Mouse (Mus musculus) gastrocnemius, postnatal 14 days (tissue): ENCODE data around the gene Vps37b. TPM values are rescaled to one million over a fixed set of nuclear protein-coding genes. Genes with fewer than 3 reads are reported as not detected.
A peak's percentile ranks its signal among the peaks of the same experiment; 100 is the strongest.

Source experiments
- DNase-seq: peaks from one replicate; pipeline ENCODE4 v3.0.0; 2021; ENCODE audit warnings: mixed read lengths
- intact Hi-C: fragments of 180-260 bp; cut with DNase I; formaldehyde crosslinking; loops from one replicate; pipeline ENCODE4 v1.15.1; 2025; ENCODE audit warnings: low total_unique reads
- total RNA-seq, 2 experiments: library from RNA; stranded (reverse); gene quantifications; 2 replicates each; pipeline ENCODE4 v1.2.3; 2021

The Vps37b gene
- total RNA-seq, 2 experiments from 2014 or later = 6.3 to 7.8 TPM

DNA sequence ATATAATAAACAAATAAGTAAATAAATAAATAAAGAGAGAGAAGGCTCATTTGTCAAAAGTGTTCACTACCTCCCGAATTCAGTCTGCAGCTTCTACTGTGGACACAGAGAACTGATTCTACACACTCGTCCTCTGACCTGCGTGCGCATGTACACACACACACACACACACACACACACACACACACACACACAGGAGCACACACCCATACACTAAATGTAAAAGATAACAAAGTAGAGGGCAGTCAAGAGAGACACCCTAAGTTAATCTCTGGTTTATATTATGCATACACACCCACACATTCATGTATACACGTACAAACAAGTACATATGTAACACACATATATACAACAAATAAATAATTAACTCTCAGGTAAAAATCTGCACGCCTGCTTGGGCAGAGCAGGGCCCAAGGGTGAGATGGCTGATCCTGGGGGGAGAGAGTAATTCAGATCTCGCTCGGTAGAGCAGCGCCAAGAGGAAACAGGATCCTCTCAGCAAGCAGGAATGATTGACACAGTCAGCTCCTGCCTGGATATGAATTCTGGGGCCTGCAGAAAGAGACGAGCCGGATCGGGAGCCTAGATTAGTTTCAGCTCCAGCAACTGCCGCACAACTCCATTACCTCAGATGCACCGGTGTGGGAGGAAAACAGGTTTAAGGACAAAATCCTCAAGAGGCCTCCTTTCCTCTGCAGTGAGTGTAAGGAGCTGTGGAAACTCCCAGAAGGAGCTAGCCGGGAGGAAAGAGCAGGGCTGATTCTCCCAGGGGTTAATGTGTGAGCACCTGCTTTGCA lies 17.4 kb upstream of the Vps37b start:
- intact Hi-C loops = loop anchor here (5.0 kb wide), 1 partner anchor 37 kb away; no protein-coding TSS in a partner anchor
- no peak for DNase-seq

DNA sequence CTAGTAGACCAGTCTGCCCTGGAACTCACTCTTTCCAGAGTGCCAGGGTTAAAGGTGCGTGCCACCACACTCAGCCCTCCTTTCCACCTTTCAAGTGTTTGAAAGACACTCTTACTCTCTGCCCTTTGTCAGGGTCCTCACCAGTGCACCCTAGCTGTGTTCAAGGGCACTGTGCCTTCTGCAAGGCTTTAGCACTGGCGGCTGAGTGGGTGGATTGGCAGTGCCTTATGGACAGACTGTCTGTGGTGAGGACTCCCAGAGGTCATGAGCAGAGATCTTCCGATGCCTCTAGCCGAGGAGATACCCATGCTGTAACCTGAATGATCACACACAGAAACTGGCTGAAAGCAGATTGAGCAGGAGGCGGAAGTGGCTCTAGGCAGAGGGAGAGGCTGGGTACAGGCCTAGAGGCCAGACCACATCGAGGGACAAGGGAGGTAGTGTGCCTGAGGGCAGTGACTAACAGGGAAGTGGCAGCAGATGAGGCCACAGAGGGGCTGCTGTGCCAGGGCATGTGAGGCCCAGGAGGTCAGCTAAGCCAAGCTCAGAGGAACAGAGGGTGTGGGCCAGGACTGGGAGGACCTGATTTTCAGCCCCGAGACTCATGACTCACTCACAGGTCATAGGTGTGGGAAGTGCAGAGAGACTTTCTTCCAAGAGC lies 14.8 kb upstream of the Vps37b start:
- intact Hi-C loops = loop anchor here (5.0 kb wide), 1 partner anchor 35 kb away; no protein-coding TSS in a partner anchor
- peak; percentile 34 for DNase-seq

DNA sequence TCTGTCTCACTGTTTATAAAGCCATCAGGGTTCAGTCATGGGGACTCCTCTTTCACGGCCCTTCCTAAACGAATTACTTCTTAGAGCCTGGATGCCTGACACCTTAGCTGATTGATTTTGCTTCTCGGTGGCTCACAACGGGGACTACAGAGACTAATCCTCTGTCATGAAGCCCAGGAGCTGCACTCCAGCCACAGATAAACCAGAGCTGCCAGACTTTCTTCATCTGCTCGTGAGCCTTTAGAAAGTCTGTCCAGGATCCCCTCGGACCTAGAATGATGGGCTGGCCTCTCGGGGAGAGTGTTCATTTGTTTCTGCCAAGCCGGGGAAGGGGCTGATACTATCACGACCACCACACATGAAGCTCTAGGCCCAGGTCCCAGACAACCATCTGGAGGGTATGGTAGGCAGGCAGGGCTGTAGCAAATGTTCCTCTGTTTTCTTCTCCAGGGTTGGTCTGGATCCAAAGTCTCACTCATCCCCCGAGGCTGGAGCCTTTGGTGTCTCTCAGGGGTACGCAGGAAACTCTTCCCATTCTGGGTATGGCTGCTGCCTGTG lies 13.5 kb upstream of the Vps37b start:
- no peak for DNase-seq
- intact Hi-C loops = loop anchor here (5.0 kb wide), 1 partner anchor 33 kb away; no protein-coding TSS in a partner anchor

DNA sequence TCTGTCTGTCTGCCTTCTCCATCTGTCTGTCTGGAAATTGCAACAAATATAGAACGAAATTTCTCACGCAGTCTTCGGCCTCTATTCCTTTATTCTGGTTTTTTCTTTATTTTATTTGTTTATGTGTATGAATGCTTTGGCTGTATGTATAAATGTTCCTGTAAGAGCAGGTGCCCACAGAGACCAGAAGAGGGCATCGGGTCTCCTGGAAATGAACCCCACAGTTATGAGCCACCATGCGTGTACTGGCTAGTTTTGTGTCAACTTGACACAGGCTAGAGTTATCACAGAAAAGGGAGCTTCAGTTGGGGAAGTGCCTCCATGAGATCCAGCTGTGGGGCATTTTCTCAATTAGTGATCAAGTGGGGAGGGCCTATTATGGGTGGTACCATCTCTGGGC lies 11.9 kb upstream of the Vps37b start:
- intact Hi-C loops = no loop called here
- DNase-seq = no peak

DNA sequence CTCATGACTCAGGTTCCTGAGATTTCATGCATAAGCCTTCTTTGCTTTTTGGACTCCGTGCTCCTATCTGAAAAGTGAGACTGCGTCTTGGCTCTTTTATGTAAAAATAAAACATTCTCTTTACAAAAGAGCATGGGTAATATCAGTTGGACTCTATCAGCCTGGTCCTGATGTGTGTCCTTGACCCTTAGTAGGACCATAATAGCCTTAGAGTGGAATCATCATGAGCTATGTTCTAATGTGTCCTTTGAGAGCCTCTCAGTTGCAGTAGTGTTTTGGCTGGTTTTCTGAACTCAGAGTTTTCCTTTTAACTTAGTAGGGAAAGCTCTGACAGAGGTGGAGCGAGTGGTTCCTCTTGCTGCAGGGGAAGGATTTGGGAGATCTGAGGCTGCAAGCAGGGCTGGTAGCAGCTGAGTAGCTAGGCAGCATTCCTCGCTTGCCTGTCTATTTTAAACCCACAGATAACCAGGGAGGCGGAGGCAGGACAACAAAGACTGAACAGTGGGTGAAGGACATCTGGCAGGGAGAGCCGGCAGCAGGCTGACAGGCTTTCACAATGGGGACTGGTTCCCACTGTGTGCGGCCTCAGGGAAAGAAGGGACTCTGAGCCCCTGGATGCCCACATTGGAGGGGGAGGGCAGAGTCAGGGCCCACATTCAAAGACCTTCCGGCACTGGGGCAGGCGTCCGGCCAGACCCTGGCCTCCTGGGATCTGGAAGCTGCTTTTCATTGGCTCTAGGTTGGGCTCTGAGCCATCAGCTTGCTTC lies 11.3 kb upstream of the Vps37b start:
- peak; percentile 56 for DNase-seq

GRCm38 (mm10) chr5:124041097-124041496 lies 9.0 kb upstream of the Vps37b start:
- DNase-seq = no peak
- intact Hi-C loops = no loop called here

More for the DNA sequence above, 11.3 kb upstream of the Vps37b start:
- intact Hi-C loops = no loop called here

- DNase-seq = no peak
- intact Hi-C loops = no loop called here
These were observed 7.5 kb upstream of the Vps37b start for GRCm38 (mm10) chr5:124039602-124040001.

GRCm38 (mm10) chr5:124036836-124037235 lies 4.8 kb upstream of the Vps37b start:
- intact Hi-C loops = no loop called here
- DNase-seq = no peak

GRCm38 (mm10) chr5:124036341-124036740 lies 4.3 kb upstream of the Vps37b start:
- intact Hi-C loops = no loop called here
- DNase-seq = no peak

- no peak for DNase-seq
- intact Hi-C loops = no loop called here
These were observed 3.7 kb upstream of the Vps37b start for GRCm38 (mm10) chr5:124035806-124036205.

DNA sequence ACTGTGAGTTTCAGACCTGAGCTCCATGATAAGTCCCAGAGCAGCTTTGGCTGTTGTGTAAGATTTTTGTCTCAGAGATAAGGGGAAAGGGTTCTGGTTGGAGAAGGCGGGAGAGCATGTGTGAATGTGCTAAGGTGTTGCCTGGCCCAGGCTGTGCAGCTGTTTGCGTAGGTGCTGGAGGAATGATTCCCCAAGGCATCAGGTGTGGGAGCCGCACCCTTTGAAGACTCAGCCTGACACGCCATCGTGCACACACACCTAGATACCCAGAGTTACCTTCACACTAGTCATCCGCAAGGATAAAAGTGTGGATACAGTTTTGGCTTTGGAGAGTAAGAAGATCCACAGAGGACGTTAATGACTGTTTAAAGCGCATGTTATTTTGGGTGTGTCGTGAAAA lies 3.3 kb upstream of the Vps37b start:
- no peak for DNase-seq
- intact Hi-C loops = no loop called here

DNA sequence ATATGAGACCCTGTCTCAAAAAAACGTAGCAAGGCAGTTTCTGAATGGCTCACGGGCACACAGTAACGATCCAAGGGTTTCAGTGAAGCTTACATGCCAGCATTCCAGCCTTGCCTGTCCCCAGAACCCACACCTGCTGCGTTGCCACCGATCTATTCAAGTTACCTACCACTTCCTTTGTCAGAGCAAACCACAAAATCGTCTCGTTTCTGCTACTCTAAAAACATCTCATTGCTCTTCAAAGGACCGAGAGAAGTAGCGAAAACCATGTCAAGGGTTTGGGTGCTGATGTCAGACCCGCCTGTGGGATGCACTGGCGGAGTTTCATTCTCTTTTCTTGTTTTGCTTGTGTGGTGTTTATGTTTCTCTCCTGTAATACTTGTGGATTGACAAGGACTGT lies 2.4 kb upstream of the Vps37b start:
- intact Hi-C loops = no loop called here
- no peak for DNase-seq

- intact Hi-C loops = no loop called here
- DNase-seq = no peak
These were observed 758 bp downstream of the Vps37b start for GRCm38 (mm10) chr5:124031068-124031955.

- intact Hi-C loops = no loop called here
- DNase-seq = no peak
These were observed 1.5 kb downstream of the Vps37b start for GRCm38 (mm10) chr5:124030386-124031067.

GRCm38 (mm10) chr5:124029220-124030035 lies 2.6 kb downstream of the Vps37b start:
- no peak for DNase-seq
- intact Hi-C loops = no loop called here

DNA sequence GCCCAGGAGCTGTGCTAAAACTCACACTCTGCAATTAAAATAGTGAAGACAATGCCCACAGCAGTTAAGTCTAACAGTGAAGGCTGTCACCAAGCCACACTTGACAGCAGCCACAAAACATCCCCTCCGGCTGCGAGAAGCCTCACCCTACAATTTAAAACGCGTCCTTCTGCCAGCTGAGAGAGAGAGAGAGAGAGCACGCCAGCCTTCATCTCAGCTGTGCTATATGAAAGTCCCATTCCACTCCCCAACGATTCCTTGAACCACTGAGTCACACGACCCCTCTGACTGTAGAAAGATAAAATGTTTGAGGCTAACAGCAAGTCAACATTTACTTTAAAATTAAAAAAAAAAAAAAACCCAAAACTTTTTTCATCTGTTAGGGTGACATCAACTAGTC lies 3.4 kb downstream of the Vps37b start:
- intact Hi-C loops = no loop called here
- DNase-seq = no peak

GRCm38 (mm10) chr5:124027702-124028470 lies 4.2 kb downstream of the Vps37b start:
- intact Hi-C loops = no loop called here
- no peak for DNase-seq
